Mouse (Mus musculus): ENCODE data around the gene Fsd1l. TPM values are rescaled to one million over a fixed set of nuclear protein-coding genes. Genes with fewer than 3 reads are reported as not detected.
A peak's percentile ranks its signal among the peaks of the same experiment; 100 is the strongest.
"Not testable (repeated sequence)": the region's sequence is repeated elsewhere in the genome, so short reads cannot be mapped to it uniquely, and the experiment has no call there.

Fsd1l gene
- polyA plus RNA-seq, 1 experiment from 2014 or later, result 22.7 TPM

DNA sequence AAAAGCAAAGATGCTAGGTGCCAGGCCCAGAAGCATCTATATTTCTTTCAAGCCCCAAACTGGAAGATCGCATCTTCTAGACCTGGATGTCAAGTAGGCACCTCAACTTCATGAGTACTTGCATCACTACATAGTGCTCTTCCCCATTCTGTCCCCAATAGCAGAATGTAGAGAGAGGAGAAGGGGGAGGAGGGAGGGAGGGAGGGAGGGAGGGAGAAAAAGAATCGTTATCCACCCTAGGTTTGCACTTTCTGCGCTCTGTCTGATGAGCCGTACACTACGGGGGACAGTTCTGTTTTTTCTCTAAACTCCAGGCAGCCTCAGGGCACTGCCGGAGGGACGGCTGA lies 82.4 kb downstream of the Fsd1l start, which contains the start of gene Fktn:
Gene Fktn (plus strand): TSS at position 295 of the 347 bp plus-strand sequence.
- peak within 1 kb of the TSS; percentile 84 for H3K4me3 ChIP-seq (ENCODE audit: low read depth, low read length)
- peak within 1 kb of the TSS; percentile 78 for H3K27ac ChIP-seq (ENCODE audit: low read depth, low read length)
- WGBS, result 15% methylated on average over 7 of the region's 7 CpGs
- no peak for ATAC-seq (ENCODE audit: low FRiP score)
- no peaks in the 10 kb centered on the region for H3K36me3 ChIP-seq (ENCODE audit: control insufficient read depth, insufficient read depth, low read length)
- no peaks in the 10 kb centered on the region for H3K4me1 ChIP-seq (ENCODE audit: control insufficient read depth, insufficient read depth, low read length)
- no peaks in the 10 kb centered on the region for H3K9me3 ChIP-seq (ENCODE audit: control insufficient read depth, low read length)
- no peaks in the 10 kb centered on the region for H3K27me3 ChIP-seq (ENCODE audit: control insufficient read depth, insufficient read depth, low read length)
- H3K4me2 ChIP-seq, result peak within 1 kb of the TSS; percentile 52
- DNase-seq (ENCODE audit: low spot score, missing footprints), result no peak
- peak within 1 kb of the TSS; percentile 90 for H3K9ac ChIP-seq (ENCODE audit: low read length)

GRCm38 (mm10) chr4:53714051-53714814 lies 83.0 kb downstream of the Fsd1l start:
- ATAC-seq (ENCODE audit: low FRiP score) (peak; percentile 93), DNase-seq (ENCODE audit: low spot score, missing footprints) (peak; percentile 99)
- WGBS, result 6% methylated on average over 58 of the region's 58 CpGs
- Histone ChIP-seq H3K36me3 (ENCODE audit: control insufficient read depth, insufficient read depth, low read length) (no peaks in the 10 kb centered on the region), H3K27ac (ENCODE audit: low read depth, low read length) (peak overlapping the region; percentile 78), H3K9me3 (ENCODE audit: control insufficient read depth, low read length) (no peaks in the 10 kb centered on the region), H3K27me3 (ENCODE audit: control insufficient read depth, insufficient read depth, low read length) (no peaks in the 10 kb centered on the region), H3K4me3 (ENCODE audit: low read depth, low read length) (peak overlapping the region; percentile 84), H3K4me2 (peak overlapping the region; percentile 52), H3K4me1 (ENCODE audit: control insufficient read depth, insufficient read depth, low read length) (no peaks in the 10 kb centered on the region), H3K9ac (ENCODE audit: low read length) (peak overlapping the region; percentile 90)

GRCm38 (mm10) chr4:53715977-53716376 lies 84.7 kb downstream of the Fsd1l start:
- DNase-seq (ENCODE audit: low spot score, missing footprints) (no peak), ATAC-seq (ENCODE audit: low FRiP score) (no peak)
- H3K4me3 ChIP-seq (ENCODE audit: low read depth, low read length), result no peak overlapping the region
- no peaks in the 10 kb centered on the region for H3K9me3 ChIP-seq (ENCODE audit: control insufficient read depth, low read length)
- no peak overlapping the region for H3K27ac ChIP-seq (ENCODE audit: low read depth, low read length)
- H3K4me1 ChIP-seq (ENCODE audit: control insufficient read depth, insufficient read depth, low read length), result no peaks in the 10 kb centered on the region
- no peaks in the 10 kb centered on the region for H3K27me3 ChIP-seq (ENCODE audit: control insufficient read depth, insufficient read depth, low read length)
- H3K36me3 ChIP-seq (ENCODE audit: control insufficient read depth, insufficient read depth, low read length), result no peaks in the 10 kb centered on the region
- H3K4me2 ChIP-seq, result no peak overlapping the region
- no peak overlapping the region for H3K9ac ChIP-seq (ENCODE audit: low read length)

- Histone ChIP-seq H3K9ac (ENCODE audit: low read length) (no peak overlapping the region), H3K4me3 (ENCODE audit: low read depth, low read length) (no peak overlapping the region), H3K27ac (ENCODE audit: low read depth, low read length) (no peak overlapping the region), H3K27me3 (ENCODE audit: control insufficient read depth, insufficient read depth, low read length) (no peaks in the 10 kb centered on the region), H3K36me3 (ENCODE audit: control insufficient read depth, insufficient read depth, low read length) (no peaks in the 10 kb centered on the region), H3K9me3 (ENCODE audit: control insufficient read depth, low read length) (no peaks in the 10 kb centered on the region), H3K4me1 (ENCODE audit: control insufficient read depth, insufficient read depth, low read length) (no peaks in the 10 kb centered on the region), H3K4me2 (no peak overlapping the region)
- DNase-seq (ENCODE audit: low spot score, missing footprints), result no peak
- WGBS, result 86% methylated on average over 4 of the region's 4 CpGs
- ATAC-seq (ENCODE audit: low FRiP score), result no peak
These were observed 86.3 kb downstream of the Fsd1l start for GRCm38 (mm10) chr4:53717546-53717945.

DNA sequence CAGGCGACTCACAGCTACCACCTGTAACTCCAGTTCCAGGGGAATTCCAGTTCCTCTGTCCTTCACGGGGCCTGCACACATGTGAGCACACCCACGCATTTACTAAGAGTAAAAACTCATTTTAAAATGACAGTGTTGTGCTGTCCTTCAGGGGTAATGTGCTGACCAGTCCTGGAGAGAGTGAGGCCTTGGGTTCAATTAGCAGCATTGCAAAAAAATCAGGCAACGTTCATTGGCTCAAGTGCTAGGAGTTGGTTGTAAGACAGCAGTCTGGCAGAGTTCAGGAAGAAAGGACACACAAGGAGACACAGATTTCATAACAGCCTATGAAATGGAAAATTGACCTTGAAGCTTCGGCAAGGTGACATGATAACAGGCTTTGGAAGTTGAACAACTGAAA lies 87.0 kb downstream of the Fsd1l start:
- DNase-seq (ENCODE audit: low spot score, missing footprints), result no peak
- H3K4me2 ChIP-seq, result no peak overlapping the region
- H3K9me3 ChIP-seq (ENCODE audit: control insufficient read depth, low read length), result no peaks in the 10 kb centered on the region
- H3K27ac ChIP-seq (ENCODE audit: low read depth, low read length), result no peak overlapping the region
- H3K4me3 ChIP-seq (ENCODE audit: low read depth, low read length), result no peak overlapping the region
- ATAC-seq (ENCODE audit: low FRiP score), result no peak
- no peaks in the 10 kb centered on the region for H3K4me1 ChIP-seq (ENCODE audit: control insufficient read depth, insufficient read depth, low read length)
- H3K9ac ChIP-seq (ENCODE audit: low read length), result no peak overlapping the region
- no peaks in the 10 kb centered on the region for H3K36me3 ChIP-seq (ENCODE audit: control insufficient read depth, insufficient read depth, low read length)
- no peaks in the 10 kb centered on the region for H3K27me3 ChIP-seq (ENCODE audit: control insufficient read depth, insufficient read depth, low read length)
- WGBS, result 82% methylated on average over 5 of the region's 5 CpGs

DNA sequence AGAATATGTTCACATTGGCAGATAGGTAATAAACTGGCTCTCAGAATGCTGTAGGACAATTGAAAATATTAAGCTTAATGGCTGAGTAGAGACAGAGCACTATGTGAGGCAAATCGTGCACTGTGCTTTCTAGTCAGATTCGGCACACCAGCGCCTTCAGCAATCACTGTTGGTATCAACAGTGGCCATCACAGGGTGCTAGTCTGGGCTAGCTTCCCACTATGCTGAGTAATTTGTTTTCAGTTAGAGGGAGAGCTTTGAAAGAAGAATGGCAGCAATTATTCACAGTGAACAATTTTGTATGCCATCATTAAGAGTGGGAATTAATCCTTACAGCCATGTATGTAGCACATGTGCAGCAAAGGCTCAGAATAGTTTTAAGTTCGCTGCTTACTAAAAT lies 91.2 kb downstream of the Fsd1l start:
- no peak for DNase-seq (ENCODE audit: low spot score, missing footprints)
- Histone ChIP-seq H3K36me3 (ENCODE audit: control insufficient read depth, insufficient read depth, low read length) (peaks cover 2% of the 10 kb centered on the region; the same call in 1 of the 2 replicates), H3K4me1 (ENCODE audit: control insufficient read depth, insufficient read depth, low read length) (no peaks in the 10 kb centered on the region), H3K27me3 (ENCODE audit: control insufficient read depth, insufficient read depth, low read length) (no peaks in the 10 kb centered on the region), H3K9me3 (ENCODE audit: control insufficient read depth, low read length) (no peaks in the 10 kb centered on the region), H3K9ac (ENCODE audit: low read length) (no peak overlapping the region), H3K4me3 (ENCODE audit: low read depth, low read length) (no peak overlapping the region), H3K27ac (ENCODE audit: low read depth, low read length) (no peak overlapping the region), H3K4me2 (no peak overlapping the region)
- no peak for ATAC-seq (ENCODE audit: low FRiP score)
- 93% methylated on average over 4 of the region's 4 CpGs for WGBS

- not testable (repeated sequence) for H3K36me3 ChIP-seq (ENCODE audit: control insufficient read depth, insufficient read depth, low read length); H3K4me2 ChIP-seq; H3K4me3 ChIP-seq (ENCODE audit: low read depth, low read length); ATAC-seq (ENCODE audit: low FRiP score); H3K27me3 ChIP-seq (ENCODE audit: control insufficient read depth, insufficient read depth, low read length); DNase-seq (ENCODE audit: low spot score, missing footprints); H3K4me1 ChIP-seq (ENCODE audit: control insufficient read depth, insufficient read depth, low read length); H3K27ac ChIP-seq (ENCODE audit: low read depth, low read length); H3K9me3 ChIP-seq (ENCODE audit: control insufficient read depth, low read length); H3K9ac ChIP-seq (ENCODE audit: low read length)
- 88% methylated on average over 2 of the region's 2 CpGs for WGBS
These were observed 94.8 kb downstream of the Fsd1l start for GRCm38 (mm10) chr4:53726100-53726499.

DNA sequence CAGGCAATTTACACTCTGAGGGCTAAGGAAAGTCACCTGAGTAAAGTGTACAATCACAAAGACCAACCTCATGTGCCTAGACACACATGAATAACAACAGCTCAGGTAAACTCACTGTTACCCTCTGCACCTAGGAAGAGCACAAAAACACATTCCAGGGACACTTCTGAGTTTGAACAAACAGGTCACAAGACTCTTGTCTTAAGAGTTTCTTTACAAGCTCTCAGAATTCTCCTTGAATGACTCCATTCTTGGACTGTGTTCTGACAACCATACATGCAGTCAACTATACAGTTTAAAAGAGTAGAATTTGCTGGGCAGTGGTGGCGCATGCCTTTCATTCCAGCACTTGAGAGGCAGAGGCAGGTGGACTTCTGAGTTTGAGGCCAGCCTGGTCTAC lies 96.8 kb downstream of the Fsd1l start:
- no peak overlapping the region for H3K9ac ChIP-seq (ENCODE audit: low read length)
- peak; percentile 73 for DNase-seq (ENCODE audit: low spot score, missing footprints)
- H3K4me2 ChIP-seq, result no peak overlapping the region
- H3K4me1 ChIP-seq (ENCODE audit: control insufficient read depth, insufficient read depth, low read length), result no peaks in the 10 kb centered on the region
- WGBS, result 100% methylated on average over 1 of the region's 1 CpGs
- no peaks in the 10 kb centered on the region for H3K27me3 ChIP-seq (ENCODE audit: control insufficient read depth, insufficient read depth, low read length)
- ATAC-seq (ENCODE audit: low FRiP score), result no peak
- no peaks in the 10 kb centered on the region for H3K9me3 ChIP-seq (ENCODE audit: control insufficient read depth, low read length)
- no peak overlapping the region for H3K4me3 ChIP-seq (ENCODE audit: low read depth, low read length)
- peaks cover 5% of the 10 kb centered on the region; the same call in 1 of the 2 replicates for H3K36me3 ChIP-seq (ENCODE audit: control insufficient read depth, insufficient read depth, low read length)
- no peak overlapping the region for H3K27ac ChIP-seq (ENCODE audit: low read depth, low read length)

GRCm38 (mm10) chr4:53738956-53739616 lies 107.8 kb downstream of the Fsd1l start:
- peak; percentile 44; the same call in 1 of the 2 replicates for ATAC-seq (ENCODE audit: low FRiP score)
- 38% methylated on average over 6 of the region's 6 CpGs for WGBS

More at GRCm38 (mm10) chr4:53738956-53739616, 107.8 kb downstream of the Fsd1l start:
- no peaks in the 10 kb centered on the region for H3K9me3 ChIP-seq (ENCODE audit: control insufficient read depth, low read length)
- peak; percentile 97 for DNase-seq (ENCODE audit: low spot score, missing footprints)
- H3K4me3 ChIP-seq (ENCODE audit: low read depth, low read length), result no peak overlapping the region
- H3K36me3 ChIP-seq (ENCODE audit: control insufficient read depth, insufficient read depth, low read length), result no peaks in the 10 kb centered on the region; the same call in 1 of the 2 replicates
- H3K27ac ChIP-seq (ENCODE audit: low read depth, low read length), result no peak overlapping the region
- no peaks in the 10 kb centered on the region for H3K27me3 ChIP-seq (ENCODE audit: control insufficient read depth, insufficient read depth, low read length)
- no peak overlapping the region for H3K9ac ChIP-seq (ENCODE audit: low read length)
- no peaks in the 10 kb centered on the region for H3K4me1 ChIP-seq (ENCODE audit: control insufficient read depth, insufficient read depth, low read length)
- H3K4me2 ChIP-seq, result no peak overlapping the region

All from midbrain, embryonic 11.5 days (tissue).